Mouse (Mus musculus): ENCODE data around the gene 4930595M18Rik.

Gene 4930595M18Rik

DNA sequence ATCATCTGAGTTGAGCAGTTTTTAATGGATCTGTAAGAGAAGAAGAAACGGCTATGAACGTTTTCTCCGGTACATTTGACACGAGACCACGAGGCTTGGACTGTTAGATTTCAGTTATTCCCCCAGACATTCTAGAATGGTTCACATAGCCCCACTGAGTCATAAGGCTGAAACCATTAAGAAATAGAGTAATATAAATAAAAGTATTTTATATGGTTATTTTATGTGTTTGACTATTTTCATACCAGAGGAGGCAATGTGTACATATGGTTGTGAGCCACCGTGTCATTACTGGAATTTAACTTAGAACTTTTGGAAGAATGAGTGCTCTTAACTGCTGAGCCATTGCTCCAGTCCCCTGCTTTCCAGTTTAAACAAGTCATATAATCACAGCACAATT lies at the start of gene 4930595M18Rik:
Gene 4930595M18Rik, minus strand, starts transcription at position 101 of the 400 bp plus-strand sequence.
- in situ Hi-C loops (cut with MboI) = no loop called here

- in situ Hi-C loops (cut with MboI) = no loop called here
Measured at GRCm38 (mm10) chrX:81472500-81472899, 14.6 kb upstream of the 4930595M18Rik start.

Data from mature B cell (primary cell).